Mouse (Mus musculus) cerebellum, postnatal 36 days (tissue): ENCODE measurements around the gene Zmiz1.
A peak's percentile ranks its signal among the peaks of the same experiment; 100 is the strongest.

Source experiments
- DNase-seq, 2 experiments: peaks; one replicate each; pipeline ENCODE4 v3.0.0; 2021 to 2022; ENCODE audit warnings: mixed read lengths in 2 of 2

The Zmiz1 gene

GRCm38 (mm10) chr14:25493301-25494241 lies 34.6 kb downstream of the Zmiz1 start:
- DNase-seq = no peak

- DNase-seq = no peak
These were observed 35.8 kb downstream of the Zmiz1 start for GRCm38 (mm10) chr14:25494778-25495177.

GRCm38 (mm10) chr14:25496116-25496515 lies 37.1 kb downstream of the Zmiz1 start:
- peak; percentile 79 to 81 for DNase-seq

GRCm38 (mm10) chr14:25496989-25497388 lies 38.0 kb downstream of the Zmiz1 start:
- no peak for DNase-seq

- no peak for DNase-seq
These were observed 38.6 kb downstream of the Zmiz1 start for GRCm38 (mm10) chr14:25497596-25497995.

GRCm38 (mm10) chr14:25498367-25498766 lies 39.4 kb downstream of the Zmiz1 start:
- no peak for DNase-seq

GRCm38 (mm10) chr14:25499526-25499925 lies 40.5 kb downstream of the Zmiz1 start:
- DNase-seq = no peak

GRCm38 (mm10) chr14:25500511-25501120 lies 41.6 kb downstream of the Zmiz1 start:
- DNase-seq = no peak

- no peak for DNase-seq
These were observed 42.5 kb downstream of the Zmiz1 start for GRCm38 (mm10) chr14:25501481-25501880.

- no peak for DNase-seq
These were observed 43.4 kb downstream of the Zmiz1 start for GRCm38 (mm10) chr14:25502355-25502754.

GRCm38 (mm10) chr14:25504241-25504640 lies 45.3 kb downstream of the Zmiz1 start:
- DNase-seq = no peak

- no peak for DNase-seq
These were observed 46.3 kb downstream of the Zmiz1 start for GRCm38 (mm10) chr14:25505201-25505671.

- DNase-seq = no peak
These were observed 49.2 kb downstream of the Zmiz1 start for GRCm38 (mm10) chr14:25508111-25508756.

GRCm38 (mm10) chr14:25508757-25509139 lies 49.8 kb downstream of the Zmiz1 start:
- DNase-seq = no peak

GRCm38 (mm10) chr14:25509450-25510129 lies 50.6 kb downstream of the Zmiz1 start:
- peak in 1 of 2 experiments; percentile 39 for DNase-seq

- DNase-seq = no peak
These were observed 51.4 kb downstream of the Zmiz1 start for GRCm38 (mm10) chr14:25510362-25510761.

GRCm38 (mm10) chr14:25510987-25511386 lies 52.0 kb downstream of the Zmiz1 start:
- DNase-seq = no peak

GRCm38 (mm10) chr14:25511564-25511963 lies 52.6 kb downstream of the Zmiz1 start:
- DNase-seq = no peak

GRCm38 (mm10) chr14:25511967-25512366 lies 53.0 kb downstream of the Zmiz1 start:
- DNase-seq = no peak

GRCm38 (mm10) chr14:25512803-25513202 lies 53.8 kb downstream of the Zmiz1 start:
- peak in 1 of 2 experiments; percentile 53 for DNase-seq

- no peak for DNase-seq
These were observed 54.5 kb downstream of the Zmiz1 start for GRCm38 (mm10) chr14:25513496-25513895.

- no peak for DNase-seq
These were observed 56.0 kb downstream of the Zmiz1 start for GRCm38 (mm10) chr14:25514943-25515512.
